Mouse (Mus musculus): ENCODE measurements around the gene Baz2b. TPM values are rescaled to one million over a fixed set of nuclear protein-coding genes. Genes with fewer than 3 reads are reported as not detected.

The Baz2b gene
- total RNA-seq, 1 experiment from 2014 or later: 125 TPM

DNA sequence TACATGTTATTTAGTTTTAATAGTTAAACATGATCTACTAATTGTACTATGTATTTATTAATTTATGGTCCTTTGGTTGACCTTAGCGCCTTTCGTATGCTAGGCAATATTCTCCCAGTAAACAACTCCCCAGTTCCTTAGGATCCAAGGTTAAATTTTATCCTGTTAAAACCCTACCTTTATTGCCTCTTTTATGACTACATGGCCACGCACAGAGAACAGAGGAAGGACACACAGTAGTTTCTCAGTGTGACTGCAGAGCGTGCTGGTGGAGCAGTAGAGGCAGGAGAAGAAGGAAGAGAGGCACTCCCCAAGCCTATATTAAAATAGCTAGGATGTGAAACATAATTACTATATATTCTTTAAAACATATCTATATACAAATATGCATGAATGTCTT, 5.9 kb downstream of the Baz2b start:
- no peak for ATAC-seq (replicated peaks; ENCODE audit: insufficient number of reproducible peaks, low FRiP score, low TSS enrichment, poor library complexity, severe bottlenecking)

DNA sequence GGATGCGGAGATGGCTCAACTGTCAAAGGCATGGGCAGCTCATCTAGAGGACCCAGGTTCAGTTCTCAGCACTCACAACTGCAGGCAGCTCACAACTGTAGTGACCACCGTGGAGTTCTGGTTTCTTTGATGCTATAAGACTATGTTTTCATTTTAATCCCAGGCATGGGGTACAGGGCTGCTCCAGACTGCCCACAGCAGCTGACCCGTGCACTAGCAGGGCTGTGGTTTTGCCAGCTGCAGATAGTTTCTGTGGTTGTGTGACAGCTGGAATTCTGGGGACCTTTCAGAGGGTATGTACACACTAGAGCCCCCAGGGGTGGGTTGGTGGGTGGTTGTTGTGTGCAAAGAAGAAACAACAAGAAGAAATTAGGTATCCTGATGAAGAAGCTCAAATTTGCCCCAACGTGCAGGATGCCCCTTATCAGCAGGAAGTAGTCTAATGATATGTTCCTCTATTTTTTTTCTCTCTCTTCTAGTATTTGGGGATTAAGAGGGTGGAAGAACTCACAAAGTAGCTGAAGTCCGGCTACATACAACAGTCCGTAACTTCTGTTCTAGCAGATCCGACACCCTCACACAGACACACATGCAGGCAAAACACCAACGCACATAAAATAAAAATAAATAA, 6.6 kb downstream of the Baz2b start:
- ATAC-seq (replicated peaks; ENCODE audit: insufficient number of reproducible peaks, low FRiP score, low TSS enrichment, poor library complexity, severe bottlenecking): no peak

DNA sequence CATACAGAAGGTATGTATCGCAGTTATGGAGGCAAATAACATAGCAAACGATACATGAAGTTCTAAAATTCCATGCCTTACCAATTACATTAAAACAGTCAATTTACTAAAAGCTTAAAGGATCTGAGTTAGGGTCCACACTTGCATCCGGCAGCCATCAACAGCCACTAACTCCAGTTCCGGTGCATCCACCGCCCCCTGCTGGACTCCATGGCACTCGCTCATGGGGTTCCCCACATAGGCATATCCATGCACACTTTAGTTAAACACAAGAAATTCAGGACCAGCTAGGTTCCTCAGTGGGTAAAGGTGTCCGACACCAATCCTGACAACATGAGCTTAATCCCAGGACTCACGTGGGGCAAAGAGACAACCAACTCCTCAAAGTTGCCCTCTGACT, 9.0 kb downstream of the Baz2b start:
- 0 out of 2 replicates have a peak, but pooled peaks have one; percentile 57 for ATAC-seq (replicated peaks; ENCODE audit: insufficient number of reproducible peaks, low FRiP score, low TSS enrichment, poor library complexity, severe bottlenecking)

DNA sequence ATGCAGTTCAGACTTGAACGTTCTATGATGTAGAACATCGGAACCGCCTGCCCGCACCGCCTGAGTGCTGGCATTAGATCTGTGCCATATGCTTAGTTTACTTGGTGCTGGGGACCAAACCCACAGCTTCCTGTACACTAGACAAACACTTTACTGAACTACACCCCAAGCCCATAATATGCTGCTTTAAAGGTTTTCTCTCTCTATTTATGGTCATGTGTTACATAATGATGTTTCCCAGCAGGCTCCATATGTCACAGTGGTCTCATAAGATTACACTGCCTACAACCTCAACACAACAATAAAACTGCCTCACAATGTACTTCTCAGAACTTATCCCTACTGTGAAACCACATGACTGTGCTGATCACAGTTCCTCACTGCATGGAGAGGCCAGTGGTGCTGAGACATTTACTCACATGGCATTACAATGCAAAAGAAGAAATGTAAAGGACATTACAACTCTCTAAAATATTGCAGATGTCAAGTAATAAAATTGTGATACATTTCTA, 9.5 kb downstream of the Baz2b start:
- ATAC-seq (replicated peaks; ENCODE audit: insufficient number of reproducible peaks, low FRiP score, low TSS enrichment, poor library complexity, severe bottlenecking): peak; percentile 54

DNA sequence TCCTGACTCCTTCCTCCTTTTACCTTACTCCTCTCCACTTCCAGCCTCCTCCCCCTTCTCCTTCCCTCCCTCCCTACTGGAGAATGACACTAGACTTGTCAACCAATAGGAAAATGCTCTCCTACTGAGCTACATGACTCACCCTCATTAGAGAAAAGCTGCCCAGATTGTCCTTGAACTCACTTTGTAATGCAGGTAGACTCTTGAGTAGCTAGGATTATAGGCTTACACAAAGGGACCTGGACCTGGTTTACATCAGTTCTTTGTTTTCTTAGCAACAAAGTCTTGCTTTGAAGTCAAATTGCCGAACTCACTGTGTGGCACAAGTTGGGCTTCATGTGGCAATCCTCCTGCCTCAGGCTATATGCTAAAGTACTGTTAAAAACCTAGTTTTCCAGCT, 12.8 kb downstream of the Baz2b start:
- no peak for ATAC-seq (replicated peaks; ENCODE audit: insufficient number of reproducible peaks, low FRiP score, low TSS enrichment, poor library complexity, severe bottlenecking)

- ATAC-seq (replicated peaks; ENCODE audit: insufficient number of reproducible peaks, low FRiP score, low TSS enrichment, poor library complexity, severe bottlenecking): no peak
These were observed 27.9 kb downstream of the Baz2b start for GRCm38 (mm10) chr2:60181696-60182095.

DNA sequence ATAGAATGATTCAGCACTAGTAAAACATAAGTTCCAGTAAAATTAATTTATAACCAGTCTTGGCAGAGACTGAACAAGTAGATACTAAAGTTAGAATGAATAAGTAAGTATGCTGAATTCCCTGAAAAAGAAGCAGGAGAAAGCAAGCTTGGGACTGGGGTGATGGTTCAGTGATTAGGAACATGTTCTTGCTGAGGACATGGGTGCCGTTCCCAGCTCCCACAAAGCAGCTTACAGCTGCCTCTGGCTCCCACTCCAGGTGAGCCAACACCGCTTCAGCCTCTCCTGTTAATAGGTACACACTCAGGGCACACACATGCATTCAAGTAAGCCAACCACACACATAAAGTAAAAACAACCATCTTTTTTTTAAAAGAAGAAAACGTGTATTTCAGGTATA, 32.1 kb downstream of the Baz2b start:
- ATAC-seq (replicated peaks; ENCODE audit: insufficient number of reproducible peaks, low FRiP score, low TSS enrichment, poor library complexity, severe bottlenecking): no peak

DNA sequence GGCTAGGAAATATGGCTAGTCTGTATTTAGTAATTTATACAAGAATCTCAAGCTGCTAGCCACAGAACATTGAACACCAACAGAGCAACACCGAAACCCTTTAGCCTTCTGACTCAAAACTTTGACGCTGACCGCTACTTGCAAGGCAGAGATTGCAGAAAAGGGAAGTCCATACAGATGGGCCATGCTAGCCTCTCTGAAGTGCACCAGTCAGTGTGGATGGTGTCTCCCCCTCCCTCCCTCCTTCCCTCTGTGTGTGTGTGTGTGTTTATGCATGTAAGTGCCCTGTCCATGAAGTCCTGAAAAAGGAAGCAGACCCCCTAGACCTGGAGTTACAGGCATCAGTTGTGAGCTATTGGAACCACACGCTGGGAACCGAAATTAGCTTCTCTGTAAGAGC, 33.6 kb downstream of the Baz2b start:
- ATAC-seq (replicated peaks; ENCODE audit: insufficient number of reproducible peaks, low FRiP score, low TSS enrichment, poor library complexity, severe bottlenecking): peak; percentile 51

GRCm38 (mm10) chr2:60175078-60175477, 34.6 kb downstream of the Baz2b start:
- ATAC-seq (replicated peaks; ENCODE audit: insufficient number of reproducible peaks, low FRiP score, low TSS enrichment, poor library complexity, severe bottlenecking): no peak

- ATAC-seq (replicated peaks; ENCODE audit: insufficient number of reproducible peaks, low FRiP score, low TSS enrichment, poor library complexity, severe bottlenecking): no peak
These were observed 36.0 kb downstream of the Baz2b start for GRCm38 (mm10) chr2:60173595-60173994.

GRCm38 (mm10) chr2:60173190-60173589, 36.4 kb downstream of the Baz2b start:
- ATAC-seq (replicated peaks; ENCODE audit: insufficient number of reproducible peaks, low FRiP score, low TSS enrichment, poor library complexity, severe bottlenecking): no peak

GRCm38 (mm10) chr2:60172531-60172914, 37.1 kb downstream of the Baz2b start:
- peak; percentile 87 for ATAC-seq (replicated peaks; ENCODE audit: insufficient number of reproducible peaks, low FRiP score, low TSS enrichment, poor library complexity, severe bottlenecking)

GRCm38 (mm10) chr2:60171786-60172530, 37.7 kb downstream of the Baz2b start:
- peak; percentile 83 for ATAC-seq (replicated peaks; ENCODE audit: insufficient number of reproducible peaks, low FRiP score, low TSS enrichment, poor library complexity, severe bottlenecking)

- no peak for ATAC-seq (replicated peaks; ENCODE audit: insufficient number of reproducible peaks, low FRiP score, low TSS enrichment, poor library complexity, severe bottlenecking)
These were observed 42.8 kb downstream of the Baz2b start for GRCm38 (mm10) chr2:60166878-60167277.

DNA sequence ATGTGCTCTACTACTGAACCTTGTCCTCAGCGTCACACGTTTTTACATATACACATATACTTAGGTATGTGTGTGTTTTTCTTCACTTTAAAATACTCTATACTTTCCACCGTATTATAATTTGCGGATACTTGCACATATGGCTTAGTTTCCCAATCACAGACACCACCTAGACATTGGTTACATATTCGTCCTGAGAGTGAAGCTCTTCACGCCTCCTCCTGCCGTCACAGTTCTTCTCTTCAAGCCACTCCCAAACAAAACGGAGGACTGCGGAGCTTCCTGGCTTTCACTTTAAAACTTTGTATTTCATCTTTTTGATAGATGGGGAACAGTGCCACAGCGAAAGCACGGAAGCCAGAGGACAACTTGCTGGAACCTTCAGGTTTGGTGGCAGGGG, 44.0 kb downstream of the Baz2b start:
- no peak for ATAC-seq (replicated peaks; ENCODE audit: insufficient number of reproducible peaks, low FRiP score, low TSS enrichment, poor library complexity, severe bottlenecking)

DNA sequence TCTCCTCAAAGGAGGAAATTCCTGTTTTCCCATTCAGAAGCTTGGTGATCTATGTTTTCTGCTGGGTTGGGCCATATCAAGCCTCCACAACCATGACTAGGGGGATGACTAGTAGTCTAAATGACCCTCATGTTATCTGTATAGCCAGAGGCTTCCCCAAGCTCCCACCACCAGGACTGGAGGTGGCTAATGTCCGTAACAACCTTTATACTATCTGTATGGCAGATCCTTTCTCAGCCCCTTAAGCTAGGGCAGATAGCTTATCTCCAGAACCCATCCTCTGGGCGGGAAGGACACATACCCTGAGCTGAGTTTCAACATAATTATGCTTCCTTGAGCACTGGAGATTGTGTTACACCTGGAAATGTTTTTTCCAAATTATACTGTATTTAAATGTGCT, 45.9 kb downstream of the Baz2b start:
- ATAC-seq (replicated peaks; ENCODE audit: insufficient number of reproducible peaks, low FRiP score, low TSS enrichment, poor library complexity, severe bottlenecking): no peak

- ATAC-seq (replicated peaks; ENCODE audit: insufficient number of reproducible peaks, low FRiP score, low TSS enrichment, poor library complexity, severe bottlenecking): no peak
These were observed 57.2 kb downstream of the Baz2b start for GRCm38 (mm10) chr2:60152481-60152880.

GRCm38 (mm10) chr2:60148651-60149050, 61.0 kb downstream of the Baz2b start:
- ATAC-seq (replicated peaks; ENCODE audit: insufficient number of reproducible peaks, low FRiP score, low TSS enrichment, poor library complexity, severe bottlenecking): no peak

GRCm38 (mm10) chr2:60147428-60147827, 62.2 kb downstream of the Baz2b start:
- ATAC-seq (replicated peaks; ENCODE audit: insufficient number of reproducible peaks, low FRiP score, low TSS enrichment, poor library complexity, severe bottlenecking): no peak

- ATAC-seq (replicated peaks; ENCODE audit: insufficient number of reproducible peaks, low FRiP score, low TSS enrichment, poor library complexity, severe bottlenecking): no peak
These were observed 63.9 kb downstream of the Baz2b start for GRCm38 (mm10) chr2:60145742-60146141.
